ENCODE assay signal across 25 mouse cellular contexts in genomic region chr7:4850621-4851314, GRCm38 (mm10). TPM values are rescaled to one million over a fixed set of nuclear protein-coding genes. Genes with fewer than 3 reads are reported as not detected.
A peak's percentile ranks its signal among the peaks of the same experiment; 100 is the strongest.
DNase-seq lines count a peak whose midpoint lies in the region; TF ChIP-seq lines count a peak whose summit lies in the region.
"Had no signal": no experiment of that assay in that cellular context is flagged by ENCODE, and none has a peak within 500 bp of the region (broad histone marks: within the 10 kb centered on the region; RNA-seq: fewer than 3 reads in every experiment).

No protein-coding gene starts in this region.

- no peak overlapping the region for H3K27ac ChIP-seq in layer of hippocampus, adult 2 months
- H3K27ac ChIP-seq: embryonic facial prominence, embryonic 12.5 days; embryonic facial prominence, embryonic 15.5 days; gastrocnemius, adult 2 months; heart, adult 2 months; hindbrain, embryonic 10.5 days; hindbrain, embryonic 13.5 days; intestine, embryonic 15.5 days had no signal

- no peak for TF ChIP-seq CTCF in layer of hippocampus, adult 2 months (conservative IDR thresholded peaks at IDR 0.05)

- DNase-seq in adrenal gland, postnatal 10 days, result peak; percentile 9
- DNase-seq in adrenal gland, adult 8-10 months, result no peak
- peak; percentile 73 for DNase-seq in ovary, adult 18-20 months (ENCODE audit: low spot score)
- no peak for DNase-seq in ovary, postnatal 10 days (ENCODE audit: low spot score)
- DNase-seq in testis, postnatal 10 days (ENCODE audit: low spot score), result peak; percentile 61
- DNase-seq in layer of hippocampus, adult 2 months (ENCODE audit: low spot score in 2 of 2), result no peak
- DNase-seq: adrenal gland, postnatal 25 days; B cell, adult 2 months; cerebellum, adult 11-12 months; cerebellum, adult 8-10 months; cerebellum, postnatal 14 days; forebrain, postnatal 0 days; gastrocnemius, adult 2 months; gastrocnemius, postnatal 14 days; heart, adult 2 months had no signal

- no peak overlapping the region for H3K4me3 ChIP-seq in layer of hippocampus, adult 2 months
- H3K4me3 ChIP-seq: embryonic facial prominence, embryonic 12.5 days; embryonic facial prominence, embryonic 15.5 days; gastrocnemius, adult 2 months; heart, adult 2 months; hindbrain, embryonic 10.5 days; hindbrain, embryonic 13.5 days; intestine, embryonic 15.5 days had no signal

RNA-seq across cellular contexts. Expression of gene Shisa7, which starts 6.3 kb away (rescaled TPM):
- 1 to 10 TPM; 1.3 to 3.1 TPM for total RNA-seq in adrenal gland, postnatal 10 days (2021)
- 1 to 10 TPM; 2.0 to 5.6 (median 4.0) TPM for total RNA-seq in adrenal gland, adult 8-10 months (2022)
- total RNA-seq in layer of hippocampus, adult 2 months (2021), result 100 to 1,000 TPM; 172 to 204 TPM
- total RNA-seq: CH12.LX; gastrocnemius, adult 2 months; gastrocnemius, postnatal 14 days had no signal

RNA-seq across cellular contexts. Expression of gene Isoc2b, which starts 19.3 kb away (rescaled TPM):
- total RNA-seq in adrenal gland, postnatal 10 days (2021), result 10 to 100 TPM in 1 of 2 experiments, 1 to 10 TPM in 1; 6.8 to 13.3 TPM
- total RNA-seq in adrenal gland, adult 8-10 months (2022), result 10 to 100 TPM; 14.0 to 28.7 (median 19.1) TPM
- 1 to 10 TPM; 4.7 to 5.6 TPM for total RNA-seq in layer of hippocampus, adult 2 months (2021)

RNA-seq across cellular contexts. Expression of gene Isoc2a, which starts 26.2 kb away (rescaled TPM):
- 10 to 100 TPM; 52.8 to 56.8 TPM for total RNA-seq in adrenal gland, postnatal 10 days (2021)
- total RNA-seq in adrenal gland, adult 8-10 months (2022), result 10 to 100 TPM; 21.8 to 38.6 (median 30.3) TPM
- total RNA-seq in layer of hippocampus, adult 2 months (2021), result 10 to 100 TPM; 13.0 to 13.4 TPM

RNA-seq across cellular contexts. Expression of gene Ube2s, which starts 38.4 kb away (rescaled TPM):
- 100 to 1,000 TPM; 122 to 126 TPM for total RNA-seq in adrenal gland, postnatal 10 days (2021)
- total RNA-seq in adrenal gland, adult 8-10 months (2022), result 100 to 1,000 TPM in 3 of 4 experiments, 10 to 100 TPM in 1; 96.8 to 127 (median 118) TPM
- total RNA-seq in layer of hippocampus, adult 2 months (2021), result 100 to 1,000 TPM; 106 to 108 TPM

RNA-seq across cellular contexts. Expression of gene Gm36210, which starts 55.5 kb away (rescaled TPM):
- not detected for total RNA-seq in adrenal gland, postnatal 10 days (2021)
- total RNA-seq in adrenal gland, adult 8-10 months (2022), result under 1 TPM in 1 of 4 experiments, not detected in 3; 0.26 TPM
- total RNA-seq in layer of hippocampus, adult 2 months (2021), result under 1 TPM in 1 of 2 experiments, not detected in 1; 0.28 TPM
- total RNA-seq: adrenal gland, adult 18-20 months; adrenal gland, postnatal 25 days; CH12.LX; G1E; gastrocnemius, postnatal 14 days; gastrocnemius, postnatal 4 days; heart, postnatal 25 days had no signal

Comparison
In these comparisons a context has a peak if more than half of its experiments do, and no peak if none do; other contexts are left out.
1. DNase-seq: peak in adrenal gland, postnatal 10 days (single experiment), ovary, adult 18-20 months (single experiment) and testis, postnatal 10 days (single experiment); none in adrenal gland, adult 8-10 months (single experiment), ovary, postnatal 10 days (single experiment) and layer of hippocampus, adult 2 months (0 of 2).
2. RNA of gene Shisa7, which starts 6.3 kb away (total RNA-seq): 172 to 204 TPM in layer of hippocampus, adult 2 months; 2.0 to 5.6 TPM in adrenal gland, adult 8-10 months and 1.3 to 3.1 TPM in adrenal gland, postnatal 10 days; every median in the first group is over 10 times any median in the second.